ENCODE assay signal across 8 mouse cellular contexts in genomic region chr14:7773714-7774389, GRCm38 (mm10). TPM values are rescaled to one million over a fixed set of nuclear protein-coding genes. Genes with fewer than 3 reads are reported as not detected.
DNase-seq lines count a peak whose midpoint lies in the region; ATAC-seq and TF ChIP-seq lines count a peak whose summit lies in the region.

No protein-coding gene starts in this region.

- ATAC-seq in granulocyte monocyte progenitor cell, adult 5-6 weeks (replicated peaks; ENCODE audit: poor library complexity, severe bottlenecking): peak; percentile 99
- ATAC-seq in intestine, embryonic 15.5 days: peak; percentile 87
- peak; percentile 99 for ATAC-seq in megakaryocyte progenitor cell, adult 5-6 weeks (replicated peaks; ENCODE audit: poor library complexity)
- no peak for ATAC-seq in erythroid progenitor cell, adult 5-6 weeks (replicated peaks; ENCODE audit: low FRiP score, poor library complexity, severe bottlenecking)

- TF ChIP-seq CTCF in cortical plate, adult 2 months (IDR thresholded peaks at IDR 0.05; ENCODE audit: extremely low read depth, insufficient read depth, low read length): no peak

- H3K27me3 ChIP-seq in intestine, embryonic 15.5 days (replicated peaks): no peaks in the 10 kb centered on the region

- H3K27ac ChIP-seq in cortical plate, adult 2 months (ENCODE audit: insufficient read depth, low read length): peak overlapping the region; percentile 11; the same call in 1 of the 2 replicates
- H3K27ac ChIP-seq in intestine, embryonic 15.5 days: peak overlapping the region; percentile 34; the same call in 1 of the 2 replicates

- H3K9me3 ChIP-seq in intestine, embryonic 15.5 days: no peaks in the 10 kb centered on the region

- intact Hi-C loops in left cerebral cortex, postnatal 36 days (cut with DNase I): no loop called here

- DNase-seq in MN1 (ENCODE audit: low spot score): peak; percentile 79
- peak; percentile 26 to 29 for DNase-seq in left cerebral cortex, postnatal 36 days (ENCODE audit: low spot score in 2 of 2)
- peak; percentile 22 for DNase-seq in right cerebral cortex, postnatal 4 days

- H3K4me3 ChIP-seq in cortical plate, adult 2 months (ENCODE audit: insufficient read depth, low read length): peak overlapping the region; percentile 43
- H3K4me3 ChIP-seq in intestine, embryonic 15.5 days (replicated peaks): peak overlapping the region; percentile 44

- peaks cover 3% of the 10 kb centered on the region; the same call in 1 of the 2 replicates for H3K4me1 ChIP-seq in cortical plate, adult 2 months (ENCODE audit: control insufficient read depth, insufficient read depth, low read length)
- no peaks in the 10 kb centered on the region for H3K4me1 ChIP-seq in intestine, embryonic 15.5 days (replicated peaks)

- H3K36me3 ChIP-seq in intestine, embryonic 15.5 days: no peaks in the 10 kb centered on the region

- 31% methylated on average over 24 of the region's 24 CpGs for WGBS in intestine, embryonic 15.5 days

- H3K4me2 ChIP-seq in intestine, embryonic 15.5 days (replicated peaks): peak overlapping the region; percentile 57

- peak overlapping the region; percentile 45 for H3K9ac ChIP-seq in intestine, embryonic 15.5 days

- peak; percentile 66 for TF ChIP-seq POLR2A in cortical plate, adult 2 months (IDR thresholded peaks at IDR 0.05; ENCODE audit: extremely low read depth, insufficient read depth, low read length)

RNA-seq across cellular contexts. Expression of gene Gm26661, which starts 17.5 kb away (rescaled TPM):
- polyA plus RNA-seq in cortical plate, adult 2 months (2012; rRNA removed): not detected in 2 replicates
- total RNA-seq in granulocyte monocyte progenitor cell, adult 5-6 weeks (2014; fragmentation: Nextera tagmentation): not detected in 2 replicates
- not detected in 2 replicates for total RNA-seq in granulocyte monocyte progenitor cell, adult 5-6 weeks (2017)
- not detected in 2 replicates for polyA plus RNA-seq in intestine, embryonic 15.5 days (2015; fragmentation: Nextera tagmentation; extraction: Ambion mirVana)
- total RNA-seq in left cerebral cortex, postnatal 36 days (2021): not detected
- total RNA-seq in megakaryocyte progenitor cell, adult 5-6 weeks (2015): not detected in 2 replicates
- total RNA-seq in megakaryocyte progenitor cell, adult 5-6 weeks (2017): not detected in 2 replicates
- total RNA-seq in erythroid progenitor cell, adult 5-6 weeks (2015; ENCODE audit: low replicate concordance): not detected in 2 replicates
- total RNA-seq in erythroid progenitor cell, adult 5-6 weeks (2017; ENCODE audit: low replicate concordance): not detected in 2 replicates

RNA-seq across cellular contexts. Expression of gene Flnb, which starts 43.9 kb away (rescaled TPM):
- 35.4 and 36.0 TPM in 2 replicates for polyA plus RNA-seq in cortical plate, adult 2 months (2012; rRNA removed)
- 26.3 and 30.2 TPM in 2 replicates for total RNA-seq in granulocyte monocyte progenitor cell, adult 5-6 weeks (2014; fragmentation: Nextera tagmentation)
- 18.7 and 20.8 TPM in 2 replicates for total RNA-seq in granulocyte monocyte progenitor cell, adult 5-6 weeks (2017)
- 17.4 and 18.4 TPM in 2 replicates for polyA plus RNA-seq in intestine, embryonic 15.5 days (2015; fragmentation: Nextera tagmentation; extraction: Ambion mirVana)
- 10 to 100 TPM; 20.7 to 44.9 TPM for total RNA-seq in left cerebral cortex, postnatal 36 days (2021)
- 16.1 and 16.9 TPM in 2 replicates for total RNA-seq in megakaryocyte progenitor cell, adult 5-6 weeks (2015)
- total RNA-seq in megakaryocyte progenitor cell, adult 5-6 weeks (2017): 16.7 and 17.1 TPM in 2 replicates
- 1.4 and 1.7 TPM in 2 replicates for total RNA-seq in erythroid progenitor cell, adult 5-6 weeks (2015; ENCODE audit: low replicate concordance)
- total RNA-seq in erythroid progenitor cell, adult 5-6 weeks (2017; ENCODE audit: low replicate concordance): 0.64 and 1.2 TPM in 2 replicates

Comparison
In these comparisons a context has a peak if more than half of its experiments do, and no peak if none do; other contexts are left out.
1. DNase-seq: peak in every context shown above with its lines; median percentile 79 in MN1; 28 in left cerebral cortex, postnatal 36 days; 22 in right cerebral cortex, postnatal 4 days.
2. RNA of gene Flnb, which starts 43.9 kb away (total RNA-seq): 20.7 to 44.9 TPM in left cerebral cortex, postnatal 36 days, 18.7 to 30.2 TPM in granulocyte monocyte progenitor cell, adult 5-6 weeks and 16.1 to 17.1 TPM in megakaryocyte progenitor cell, adult 5-6 weeks; 0.64 to 1.7 TPM in erythroid progenitor cell, adult 5-6 weeks; every median in the first group is over 4 times any median in the second.